Mouse (Mus musculus): ENCODE results near the gene D430041D05Rik.

- TF ChIP-seq CTCF (conservative IDR thresholded peaks at IDR 0.05 in 1 of 2, IDR thresholded peaks at IDR 0.05 in 1 of 2; ENCODE audit: low read depth in 2 of 2, low read length in 2 of 2), result no peak
- TF ChIP-seq POLR2A (IDR thresholded peaks at IDR 0.05; ENCODE audit: low read depth, low read length), result no peak
- no peak for TF ChIP-seq UBTF (IDR thresholded peaks at IDR 0.05; ENCODE audit: low read depth, low read length)
These were observed 20.3 kb upstream of the D430041D05Rik start for GRCm38 (mm10) chr2:104431067-104431466.
